Mouse (Mus musculus) Muller cell, postnatal 12 days (primary cell): ENCODE data around the gene Arpc3.
A peak's percentile ranks its signal among the peaks of the same experiment; 100 is the strongest.
"Not testable (repeated sequence)": the region's sequence is repeated elsewhere in the genome, so short reads cannot be mapped to it uniquely, and the experiment has no call there.

ENCODE experiments used
- DNase-seq: peaks from one replicate; pipeline ENCODE4 v3.0.0-alpha.2; 2015; ENCODE audit errors: inconsistent ontology term

Arpc3 gene

GRCm38 (mm10) chr5:122439400-122440094, 47.9 kb downstream of the Arpc3 start:
- no peak for DNase-seq

GRCm38 (mm10) chr5:122440095-122440630, 48.5 kb downstream of the Arpc3 start:
- DNase-seq = no peak

GRCm38 (mm10) chr5:122444492-122444891, 52.8 kb downstream of the Arpc3 start:
- DNase-seq = no peak

- no peak for DNase-seq
These were observed 53.5 kb downstream of the Arpc3 start for GRCm38 (mm10) chr5:122445051-122445610.

- DNase-seq = peak; percentile 56
These were observed 56.2 kb downstream of the Arpc3 start for GRCm38 (mm10) chr5:122447857-122448256.

GRCm38 (mm10) chr5:122448869-122449268, 57.2 kb downstream of the Arpc3 start:
- DNase-seq = no peak

- DNase-seq = peak; percentile 26
These were observed 58.3 kb downstream of the Arpc3 start for GRCm38 (mm10) chr5:122449946-122450345.

- DNase-seq = no peak
These were observed 59.2 kb downstream of the Arpc3 start for GRCm38 (mm10) chr5:122450913-122451317.

- DNase-seq = no peak
These were observed 59.6 kb downstream of the Arpc3 start for GRCm38 (mm10) chr5:122451324-122451723.

- DNase-seq = no peak
These were observed 60.5 kb downstream of the Arpc3 start for GRCm38 (mm10) chr5:122452194-122452593.

- no peak for DNase-seq
These were observed 61.5 kb downstream of the Arpc3 start for GRCm38 (mm10) chr5:122453188-122453587.

- DNase-seq = no peak
These were observed 62.8 kb downstream of the Arpc3 start for GRCm38 (mm10) chr5:122454442-122454841.

GRCm38 (mm10) chr5:122454883-122455282, 63.2 kb downstream of the Arpc3 start:
- no peak for DNase-seq

- no peak for DNase-seq
These were observed 63.9 kb downstream of the Arpc3 start for GRCm38 (mm10) chr5:122455584-122455983.

- not testable (repeated sequence) for DNase-seq
These were observed 65.4 kb downstream of the Arpc3 start for GRCm38 (mm10) chr5:122457054-122457453.

- DNase-seq = no peak
These were observed 66.4 kb downstream of the Arpc3 start for GRCm38 (mm10) chr5:122458066-122458465.

- no peak for DNase-seq
These were observed 67.7 kb downstream of the Arpc3 start for GRCm38 (mm10) chr5:122459335-122459734.

- DNase-seq = no peak
These were observed 69.0 kb downstream of the Arpc3 start for GRCm38 (mm10) chr5:122460656-122461055.

- DNase-seq = no peak
These were observed 69.8 kb downstream of the Arpc3 start for GRCm38 (mm10) chr5:122461431-122461830.
